Mouse (Mus musculus) embryonic facial prominence, embryonic 11.5 days (tissue): Measurements from ENCODE around the gene Prkab2. TPM values are rescaled to one million over a fixed set of nuclear protein-coding genes. Genes with fewer than 3 reads are reported as not detected.
A peak's percentile ranks its signal among the peaks of the same experiment; 100 is the strongest.

Experiments used
- ATAC-seq: fragments of 200-750 bp; cut with Nextera tagmentation; replicated peaks from 2 replicates; pipeline ENCODE4 v1.8.0; 2017; ENCODE audit warnings: low read depth; ENCODE audit not compliant: insufficient number of reproducible peaks, low FRiP score, low TSS enrichment
- DNase-seq: peaks from one replicate; pipeline ENCODE4 v3.0.0-alpha.2; 2015; ENCODE audit warnings: low spot score
- H3K27ac ChIP-seq: fragments of 300-500 bp; sonication (generic); replicated peaks from 2 replicates; pipeline ENCODE4 v1.5.1; 2014; ENCODE audit warnings: mild to moderate bottlenecking, low read depth, low read length, control low read depth
- H3K27me3 ChIP-seq: fragments of 300-500 bp; sonication (generic); 2 replicates; pipeline ENCODE4 v1.6.1; 2014; ENCODE audit warnings: mild to moderate bottlenecking, low read length, moderate library complexity, mixed read lengths; ENCODE audit not compliant: control insufficient read depth, insufficient read depth
- H3K36me3 ChIP-seq: fragments of 300-500 bp; sonication (generic); replicated peaks from 2 replicates; pipeline ENCODE4 v1.6.1; 2014; ENCODE audit warnings: low read depth, mild to moderate bottlenecking, low read length, moderate library complexity, mixed read lengths; ENCODE audit not compliant: control insufficient read depth, insufficient read depth
- H3K4me1 ChIP-seq: fragments of 300-500 bp; sonication (generic); 2 replicates; pipeline ENCODE4 v1.6.1; 2014; ENCODE audit warnings: low read length, mixed read lengths; ENCODE audit not compliant: control insufficient read depth, insufficient read depth
- H3K4me2 ChIP-seq: fragments of 300-500 bp; sonication (generic); 2 replicates; pipeline ENCODE4 v1.6.1; 2014; ENCODE audit warnings: low read depth, mild to moderate bottlenecking, control low read depth, low read length, moderate library complexity
- H3K4me3 ChIP-seq: fragments of 300-500 bp; sonication (generic); 2 replicates; pipeline ENCODE4 v1.5.1; 2014; ENCODE audit warnings: low read depth, low read length, control low read depth
- H3K9ac ChIP-seq: fragments of 300-500 bp; sonication (generic); replicated peaks from 2 replicates; pipeline ENCODE4 v1.6.1; 2014; ENCODE audit warnings: mild to moderate bottlenecking, control low read depth, low read length
- H3K9me3 ChIP-seq: fragments of 300-500 bp; sonication (generic); replicated peaks from 2 replicates; pipeline ENCODE4 v1.6.1; 2016; ENCODE audit warnings: mild to moderate bottlenecking, low read length, inconsistent platforms, mixed read lengths; ENCODE audit not compliant: control insufficient read depth
- WGBS: fragments of 180-500 bp; shearing (Covaris S2); extraction: QIAGEN DNeasy Blood & Tissue Kit; methylation state at CpG from one replicate; pipeline ENCODE4 v1.1.7; 2014; 5-methylcytosine and 5-hydroxymethylcytosine counted together
- polyA plus RNA-seq: library from polyadenylated mRNA; unstranded; fragments of >200 nt; fragmentation: Nextera tagmentation; extraction: Ambion mirVana; gene quantifications from 2 replicates; pipeline ENCODE4 v1.2.1, GENCODE M21; 2014

Gene Prkab2
- polyA plus RNA-seq, 1 experiment from 2014 or later = 6.2 TPM

GRCm38 (mm10) chr3:97674644-97675110, 16.7 kb downstream of the Prkab2 start, which contains the start of gene Gm17651:
Gene Gm17651, minus strand, starts transcription at chr3:97674694.
- DNase-seq (no peak), ATAC-seq (no peak)
- Histone ChIP-seq H3K27ac (no peak within 1 kb of the TSS), H3K4me1 (no peaks in the 10 kb centered on the region), H3K9me3 (no peaks in the 10 kb centered on the region), H3K27me3 (no peaks in the 10 kb centered on the region), H3K4me3 (no peak within 1 kb of the TSS), H3K36me3 (no peaks in the 10 kb centered on the region; the same call in 1 of the 2 replicates), H3K4me2 (no peak within 1 kb of the TSS), H3K9ac (no peak within 1 kb of the TSS)
- 88% methylated on average over 7 of the region's 7 CpGs for WGBS

GRCm38 (mm10) chr3:97676126-97676525, 18.1 kb downstream of the Prkab2 start:
- no peaks in the 10 kb centered on the region for H3K36me3 ChIP-seq
- H3K27ac ChIP-seq = no peak overlapping the region
- no peak for DNase-seq
- H3K9ac ChIP-seq = no peak overlapping the region
- H3K4me2 ChIP-seq = no peak overlapping the region
- 90% methylated on average over 3 of the region's 3 CpGs for WGBS
- ATAC-seq = no peak
- no peaks in the 10 kb centered on the region for H3K27me3 ChIP-seq
- H3K4me3 ChIP-seq = no peak overlapping the region
- H3K9me3 ChIP-seq = no peaks in the 10 kb centered on the region
- H3K4me1 ChIP-seq = no peaks in the 10 kb centered on the region

GRCm38 (mm10) chr3:97678416-97678815, 20.4 kb downstream of the Prkab2 start:
- WGBS = 92% methylated on average over 3 of the region's 3 CpGs
- no peaks in the 10 kb centered on the region for H3K36me3 ChIP-seq
- H3K27me3 ChIP-seq = no peaks in the 10 kb centered on the region
- no peak overlapping the region for H3K4me3 ChIP-seq
- H3K4me2 ChIP-seq = no peak overlapping the region
- H3K9me3 ChIP-seq = no peaks in the 10 kb centered on the region
- ATAC-seq = no peak
- DNase-seq = no peak
- H3K9ac ChIP-seq = no peak overlapping the region
- no peaks in the 10 kb centered on the region for H3K4me1 ChIP-seq
- H3K27ac ChIP-seq = no peak overlapping the region

- 2% methylated on average over 28 of the region's 28 CpGs for WGBS
- no peak overlapping the region for H3K27ac ChIP-seq
- H3K9me3 ChIP-seq = no peaks in the 10 kb centered on the region
- no peaks in the 10 kb centered on the region for H3K4me1 ChIP-seq
- H3K4me2 ChIP-seq = peak overlapping the region; percentile 66
- H3K27me3 ChIP-seq = no peaks in the 10 kb centered on the region
- ATAC-seq (peak; percentile 56), DNase-seq (peak; percentile 75)
- H3K36me3 ChIP-seq = no peaks in the 10 kb centered on the region
- H3K4me3 ChIP-seq = peak overlapping the region; percentile 36
- peak overlapping the region; percentile 47 for H3K9ac ChIP-seq
Measured at GRCm38 (mm10) chr3:97680631-97681320, 22.8 kb downstream of the Prkab2 start.

- H3K27ac ChIP-seq = no peak overlapping the region
- under 1% methylated on average over 33 of the region's 33 CpGs for WGBS
Measured at GRCm38 (mm10) chr3:97681321-97682158, 23.5 kb downstream of the Prkab2 start.

GRCm38 (mm10) chr3:97682159-97682502, 24.1 kb downstream of the Prkab2 start:
- Histone ChIP-seq H3K4me3 (no peak overlapping the region), H3K9ac (no peak overlapping the region), H3K9me3 (no peaks in the 10 kb centered on the region), H3K36me3 (no peaks in the 10 kb centered on the region), H3K4me1 (no peaks in the 10 kb centered on the region), H3K27me3 (no peaks in the 10 kb centered on the region), H3K4me2 (peak overlapping the region; percentile 66), H3K27ac (no peak overlapping the region)
- WGBS = 1% methylated on average over 11 of the region's 11 CpGs
- ATAC-seq = no peak
- DNase-seq = peak; percentile 49

More at GRCm38 (mm10) chr3:97681321-97682158, 23.5 kb downstream of the Prkab2 start:
- DNase-seq (peak; percentile 91), ATAC-seq (no peak)
- H3K9ac ChIP-seq = peak overlapping the region; percentile 47
- H3K36me3 ChIP-seq = no peaks in the 10 kb centered on the region
- H3K27me3 ChIP-seq = no peaks in the 10 kb centered on the region
- no peaks in the 10 kb centered on the region for H3K4me1 ChIP-seq
- H3K4me2 ChIP-seq = peak overlapping the region; percentile 66
- no peaks in the 10 kb centered on the region for H3K9me3 ChIP-seq
- H3K4me3 ChIP-seq = peak overlapping the region; percentile 36

GRCm38 (mm10) chr3:97682576-97682975, 24.6 kb downstream of the Prkab2 start:
- Histone ChIP-seq H3K9me3 (no peaks in the 10 kb centered on the region), H3K4me1 (no peaks in the 10 kb centered on the region), H3K4me2 (peak overlapping the region; percentile 66), H3K27me3 (no peaks in the 10 kb centered on the region), H3K36me3 (no peaks in the 10 kb centered on the region), H3K9ac (no peak overlapping the region), H3K4me3 (no peak overlapping the region), H3K27ac (no peak overlapping the region)
- no peak for DNase-seq
- WGBS = 25% methylated on average over 5 of the region's 5 CpGs
- ATAC-seq = no peak
